Mouse (Mus musculus): ENCODE results near the gene B4galt7.
"Not testable (repeated sequence)": the region's sequence is repeated elsewhere in the genome, so short reads cannot be mapped to it uniquely, and the experiment has no call there.

Gene B4galt7

GRCm38 (mm10) chr13:55599566-55600540 lies at the start of gene B4galt7:
B4galt7 (plus strand) TSS chr13:55599896.
- DNase-seq, result peak; percentile 88 to 90

- no peak for DNase-seq
These were observed 43.8 kb upstream of the B4galt7 start for GRCm38 (mm10) chr13:55555921-55556320.

GRCm38 (mm10) chr13:55557499-55557898 lies 42.2 kb upstream of the B4galt7 start:
- no peak for DNase-seq

GRCm38 (mm10) chr13:55563266-55563879 lies 36.3 kb upstream of the B4galt7 start:
- DNase-seq, result no peak

- no peak for DNase-seq
These were observed 32.7 kb upstream of the B4galt7 start for GRCm38 (mm10) chr13:55567001-55567400.

GRCm38 (mm10) chr13:55567949-55568348 lies 31.7 kb upstream of the B4galt7 start:
- DNase-seq, result no peak

GRCm38 (mm10) chr13:55568524-55568923 lies 31.2 kb upstream of the B4galt7 start:
- not testable (repeated sequence) for DNase-seq

- no peak for DNase-seq
These were observed 29.9 kb upstream of the B4galt7 start for GRCm38 (mm10) chr13:55569726-55570285.

- peak in 1 of 2 experiments; percentile 19 for DNase-seq
These were observed 29.3 kb upstream of the B4galt7 start for GRCm38 (mm10) chr13:55570286-55570973.

- peak; percentile 94 for DNase-seq
These were observed 28.5 kb upstream of the B4galt7 start, which contains the start of gene Fam193b for GRCm38 (mm10) chr13:55571027-55571751. Fam193b (minus strand) TSS chr13:55571120.

GRCm38 (mm10) chr13:55571977-55572376 lies 27.7 kb upstream of the B4galt7 start:
- no peak for DNase-seq

- DNase-seq, result no peak
These were observed 26.3 kb upstream of the B4galt7 start, which contains the start of gene Tmed9 for GRCm38 (mm10) chr13:55573432-55573831. Tmed9 (plus strand) TSS chr13:55573732.

- DNase-seq, result no peak
These were observed 25.4 kb upstream of the B4galt7 start for GRCm38 (mm10) chr13:55574321-55574720.

- DNase-seq, result no peak
These were observed 23.8 kb upstream of the B4galt7 start for GRCm38 (mm10) chr13:55575932-55576331.

GRCm38 (mm10) chr13:55576872-55577271 lies 22.8 kb upstream of the B4galt7 start:
- DNase-seq, result not testable (repeated sequence)

- no peak for DNase-seq
These were observed 21.6 kb upstream of the B4galt7 start for GRCm38 (mm10) chr13:55578086-55578485.

GRCm38 (mm10) chr13:55591961-55592490 lies 7.7 kb upstream of the B4galt7 start:
- DNase-seq, result no peak

- DNase-seq, result peak; percentile 95 to 96
These were observed 7.0 kb upstream of the B4galt7 start for GRCm38 (mm10) chr13:55592512-55593253.

- DNase-seq, result no peak
These were observed 6.4 kb upstream of the B4galt7 start for GRCm38 (mm10) chr13:55593254-55593747.

GRCm38 (mm10) chr13:55595375-55595774 lies 4.3 kb upstream of the B4galt7 start:
- DNase-seq, result no peak

- DNase-seq, result no peak
These were observed 2.9 kb upstream of the B4galt7 start for GRCm38 (mm10) chr13:55596802-55597201.

Data from B cell, adult 2 months (primary cell).